Mouse (Mus musculus) hindbrain, embryonic 14.5 days (tissue): ENCODE results near the gene Aadacl3. TPM values are rescaled to one million over a fixed set of nuclear protein-coding genes. Genes with fewer than 3 reads are reported as not detected.

Source experiments
- ATAC-seq: fragments of 200-750 bp; cut with Nextera tagmentation; 2 replicates; pipeline ENCODE4 v1.8.0; 2017; ENCODE audit warnings: moderate number of reproducible peaks, mild to moderate bottlenecking, moderate TSS enrichment, moderate library complexity; ENCODE audit not compliant: low FRiP score
- DNase-seq: peaks from one replicate; pipeline ENCODE4 v3.0.0-alpha.2; 2015; ENCODE audit warnings: low spot score
- H3K27ac ChIP-seq: fragments of 300-500 bp; sonication (generic); 2 replicates; pipeline ENCODE4 v1.5.1; 2014; ENCODE audit warnings: mild to moderate bottlenecking, moderate library complexity
- H3K27me3 ChIP-seq: fragments of 300-500 bp; sonication (generic); 2 replicates; pipeline ENCODE4 v1.6.1; 2014; ENCODE audit warnings: mild to moderate bottlenecking, low read length, mixed read lengths; ENCODE audit not compliant: control insufficient read depth, insufficient read depth
- H3K36me3 ChIP-seq: fragments of 300-500 bp; sonication (generic); replicated peaks from 2 replicates; pipeline ENCODE4 v1.6.1; 2014; ENCODE audit not compliant: control insufficient read depth, insufficient read depth
- H3K4me1 ChIP-seq: fragments of 300-500 bp; sonication (generic); replicated peaks from 2 replicates; pipeline ENCODE4 v1.6.1; 2014; ENCODE audit warnings: antibody characterized with exemption, low read length, mixed read lengths; ENCODE audit not compliant: control insufficient read depth, insufficient read depth
- H3K4me2 ChIP-seq: fragments of 300-500 bp; sonication (generic); replicated peaks from 2 replicates; pipeline ENCODE4 v1.6.1; 2014; ENCODE audit warnings: mild to moderate bottlenecking, moderate library complexity
- H3K4me3 ChIP-seq: fragments of 300-500 bp; sonication (generic); replicated peaks from 2 replicates; pipeline ENCODE4 v1.5.1; 2014; ENCODE audit warnings: mild to moderate bottlenecking, low read length
- H3K9ac ChIP-seq: fragments of 300-500 bp; sonication (generic); 2 replicates; pipeline ENCODE4 v1.6.1; 2014
- H3K9me3 ChIP-seq: fragments of 300-500 bp; sonication (generic); 2 replicates; pipeline ENCODE4 v1.6.1; 2016; ENCODE audit warnings: low read length; ENCODE audit not compliant: control insufficient read depth
- WGBS: fragments of 180-500 bp; shearing (Covaris S2); extraction: QIAGEN DNeasy Blood & Tissue Kit; methylation state at CpG from one replicate; pipeline ENCODE4 v1.1.7; 2014; 5-methylcytosine and 5-hydroxymethylcytosine counted together
- polyA plus RNA-seq: library from polyadenylated mRNA; unstranded; fragments of >200 nt; fragmentation: Nextera tagmentation; extraction: Ambion mirVana; gene quantifications from 2 replicates; pipeline ENCODE4 v1.2.1, GENCODE M21; 2014

The Aadacl3 gene
- polyA plus RNA-seq, 1 experiment from 2014 or later: not detected

GRCm38 (mm10) chr4:144433216-144433615, 30.3 kb downstream of the Aadacl3 start:
- no peak overlapping the region for H3K4me3 ChIP-seq
- 94% methylated on average over 5 of the region's 5 CpGs for WGBS
- no peaks in the 10 kb centered on the region for H3K27me3 ChIP-seq
- peaks cover 10% of the 10 kb centered on the region for H3K9me3 ChIP-seq
- H3K9ac ChIP-seq: no peak overlapping the region
- H3K4me2 ChIP-seq: no peak overlapping the region
- no peak overlapping the region for H3K27ac ChIP-seq
- no peaks in the 10 kb centered on the region for H3K36me3 ChIP-seq
- ATAC-seq (no peak), DNase-seq (no peak)
- no peaks in the 10 kb centered on the region for H3K4me1 ChIP-seq

- Histone ChIP-seq H3K36me3 (no peaks in the 10 kb centered on the region), H3K4me3 (no peak overlapping the region), H3K9ac (no peak overlapping the region), H3K27me3 (no peaks in the 10 kb centered on the region), H3K9me3 (peaks cover 10% of the 10 kb centered on the region), H3K4me2 (no peak overlapping the region), H3K27ac (no peak overlapping the region), H3K4me1 (no peaks in the 10 kb centered on the region)
- 76% methylated on average over 2 of the region's 2 CpGs for WGBS
- ATAC-seq: no peak
- no peak for DNase-seq
These were observed 32.8 kb downstream of the Aadacl3 start for GRCm38 (mm10) chr4:144430723-144431122.

- 20% methylated on average over 3 of the region's 3 CpGs for WGBS
- no peak overlapping the region for H3K4me2 ChIP-seq
- no peaks in the 10 kb centered on the region for H3K27me3 ChIP-seq
- ATAC-seq (no peak), DNase-seq (no peak)
- peaks cover 10% of the 10 kb centered on the region for H3K9me3 ChIP-seq
- no peak overlapping the region for H3K9ac ChIP-seq
- H3K36me3 ChIP-seq: no peaks in the 10 kb centered on the region
- no peak overlapping the region for H3K4me3 ChIP-seq
- no peaks in the 10 kb centered on the region for H3K4me1 ChIP-seq
- no peak overlapping the region for H3K27ac ChIP-seq
These were observed 34.7 kb downstream of the Aadacl3 start for GRCm38 (mm10) chr4:144428868-144429267.

GRCm38 (mm10) chr4:144424590-144424989, 39.0 kb downstream of the Aadacl3 start:
- H3K9ac ChIP-seq: no peak overlapping the region
- DNase-seq: no peak
- 85% methylated on average over 5 of the region's 5 CpGs for WGBS
- H3K27ac ChIP-seq: no peak overlapping the region
- no peaks in the 10 kb centered on the region for H3K4me1 ChIP-seq
- H3K4me2 ChIP-seq: no peak overlapping the region
- ATAC-seq: no peak
- H3K9me3 ChIP-seq: peaks cover 6% of the 10 kb centered on the region; the same call in 1 of the 2 replicates
- H3K4me3 ChIP-seq: no peak overlapping the region
- H3K36me3 ChIP-seq: no peaks in the 10 kb centered on the region
- H3K27me3 ChIP-seq: no peaks in the 10 kb centered on the region

- Histone ChIP-seq H3K9me3 (0 out of 2 replicates have a peak, but pooled peaks cover 8% of the 10 kb centered on the region), H3K36me3 (no peaks in the 10 kb centered on the region), H3K27me3 (no peaks in the 10 kb centered on the region), H3K4me2 (no peak overlapping the region), H3K4me3 (no peak overlapping the region), H3K4me1 (no peaks in the 10 kb centered on the region), H3K27ac (no peak overlapping the region), H3K9ac (no peak overlapping the region)
- DNase-seq (no peak), ATAC-seq (no peak)
These were observed 42.9 kb downstream of the Aadacl3 start for GRCm38 (mm10) chr4:144420644-144421043.

GRCm38 (mm10) chr4:144408290-144408689, 55.3 kb downstream of the Aadacl3 start, which contains the start of gene Pramef12:
Gene Pramef12 (minus strand): TSS chr4:144408464.
- H3K27me3 ChIP-seq: no peaks in the 10 kb centered on the region

GRCm38 (mm10) chr4:144406261-144406660, 57.3 kb downstream of the Aadacl3 start:
- DNase-seq (no peak), ATAC-seq (no peak)
- Histone ChIP-seq H3K9me3 (peaks cover 15% of the 10 kb centered on the region; the same call in 1 of the 2 replicates), H3K4me3 (no peak overlapping the region), H3K36me3 (no peaks in the 10 kb centered on the region), H3K4me2 (no peak overlapping the region), H3K9ac (no peak overlapping the region), H3K4me1 (no peaks in the 10 kb centered on the region), H3K27ac (no peak overlapping the region), H3K27me3 (no peaks in the 10 kb centered on the region)
- 68% methylated on average over 3 of the region's 3 CpGs for WGBS

More at GRCm38 (mm10) chr4:144408290-144408689, 55.3 kb downstream of the Aadacl3 start, which contains the start of gene Pramef12:
- Histone ChIP-seq H3K9me3 (peaks cover 15% of the 10 kb centered on the region; the same call in 1 of the 2 replicates), H3K4me1 (no peaks in the 10 kb centered on the region), H3K9ac (no peak within 1 kb of the TSS), H3K27ac (no peak within 1 kb of the TSS), H3K36me3 (no peaks in the 10 kb centered on the region), H3K4me2 (no peak within 1 kb of the TSS), H3K4me3 (no peak within 1 kb of the TSS)
- no peak for DNase-seq
- 81% methylated on average over 9 of the region's 9 CpGs for WGBS
- ATAC-seq: no peak

- DNase-seq: no peak
- ATAC-seq: no peak
- no peak overlapping the region for H3K27ac ChIP-seq
- H3K27me3 ChIP-seq: no peaks in the 10 kb centered on the region
- peak overlapping the region; percentile 27 for H3K4me2 ChIP-seq
- WGBS: 8% methylated on average over 17 of the region's 17 CpGs
- peaks cover 8% of the 10 kb centered on the region; the same call in 1 of the 2 replicates for H3K9me3 ChIP-seq
- H3K36me3 ChIP-seq: no peaks in the 10 kb centered on the region
- no peaks in the 10 kb centered on the region for H3K4me1 ChIP-seq
- H3K4me3 ChIP-seq: no peak overlapping the region
- no peak overlapping the region for H3K9ac ChIP-seq
These were observed 59.0 kb downstream of the Aadacl3 start for GRCm38 (mm10) chr4:144404456-144405086.
